Mouse (Mus musculus): ENCODE results near the gene Gimap4.

Gimap4 gene

DNA sequence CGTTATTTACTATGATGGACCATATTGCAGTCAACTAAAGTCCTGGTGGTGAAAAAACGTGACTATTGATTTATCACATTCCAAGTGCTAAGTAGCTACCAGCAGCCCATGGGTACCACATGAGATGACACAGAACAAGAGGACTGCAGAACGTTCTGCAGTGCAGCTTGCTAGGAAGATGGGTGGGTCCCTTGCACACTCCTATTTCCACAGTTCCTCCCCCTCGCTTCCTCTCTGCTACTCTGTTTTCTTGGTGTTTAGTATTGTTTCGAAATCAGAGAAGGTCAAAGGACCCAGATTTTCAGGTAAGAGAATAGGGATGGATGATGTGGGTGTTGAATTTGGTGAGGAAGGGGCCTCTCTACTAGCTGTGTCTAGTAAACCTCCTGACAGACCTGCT is at the start of gene Gimap4:
Gene Gimap4, plus strand, starts transcription at position 231 of the 400 bp plus-strand sequence.
- DNase-seq (ENCODE audit: low read depth, low spot score): no peak

DNA sequence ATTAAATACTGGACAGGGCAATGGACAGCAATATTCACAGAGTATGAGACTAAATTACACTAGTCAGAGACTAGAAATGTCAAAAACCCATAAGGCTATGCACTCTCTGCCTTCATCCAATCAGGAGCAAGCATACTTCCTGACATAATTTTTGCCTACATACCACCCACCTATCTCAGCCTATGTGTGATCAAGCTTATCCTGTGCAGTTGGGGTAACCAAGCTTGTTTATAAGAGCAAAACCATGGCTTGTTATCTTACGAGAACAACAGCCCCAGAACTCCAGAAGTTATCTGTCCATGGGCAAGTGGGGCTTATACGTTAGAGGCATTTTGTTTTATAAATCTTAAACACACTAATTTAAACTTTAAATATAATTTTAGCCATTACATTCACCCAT is 49.2 kb upstream of the Gimap4 start:
- no peak for DNase-seq (ENCODE audit: low read depth, low spot score)

DNA sequence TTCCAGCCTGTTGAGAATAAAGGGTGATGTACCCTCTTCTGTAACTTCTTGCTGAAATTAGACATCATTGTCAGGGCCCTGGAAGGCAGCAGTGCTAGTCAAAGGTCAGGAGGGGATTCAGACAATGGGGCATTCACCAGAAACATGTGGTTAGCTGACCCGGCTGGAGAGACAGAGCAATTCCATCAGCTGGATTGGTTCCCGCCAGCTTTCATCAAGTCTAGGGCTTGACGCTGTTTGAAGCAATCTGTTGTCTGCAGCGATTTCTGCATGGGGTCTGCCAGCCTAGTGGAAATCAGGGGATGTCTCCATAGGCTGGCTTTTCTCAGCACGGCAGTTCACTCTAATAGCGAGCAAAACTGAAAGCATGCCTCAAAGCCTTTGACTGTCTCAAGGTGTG is 47.8 kb upstream of the Gimap4 start:
- no peak for DNase-seq (ENCODE audit: low read depth, low spot score)

DNA sequence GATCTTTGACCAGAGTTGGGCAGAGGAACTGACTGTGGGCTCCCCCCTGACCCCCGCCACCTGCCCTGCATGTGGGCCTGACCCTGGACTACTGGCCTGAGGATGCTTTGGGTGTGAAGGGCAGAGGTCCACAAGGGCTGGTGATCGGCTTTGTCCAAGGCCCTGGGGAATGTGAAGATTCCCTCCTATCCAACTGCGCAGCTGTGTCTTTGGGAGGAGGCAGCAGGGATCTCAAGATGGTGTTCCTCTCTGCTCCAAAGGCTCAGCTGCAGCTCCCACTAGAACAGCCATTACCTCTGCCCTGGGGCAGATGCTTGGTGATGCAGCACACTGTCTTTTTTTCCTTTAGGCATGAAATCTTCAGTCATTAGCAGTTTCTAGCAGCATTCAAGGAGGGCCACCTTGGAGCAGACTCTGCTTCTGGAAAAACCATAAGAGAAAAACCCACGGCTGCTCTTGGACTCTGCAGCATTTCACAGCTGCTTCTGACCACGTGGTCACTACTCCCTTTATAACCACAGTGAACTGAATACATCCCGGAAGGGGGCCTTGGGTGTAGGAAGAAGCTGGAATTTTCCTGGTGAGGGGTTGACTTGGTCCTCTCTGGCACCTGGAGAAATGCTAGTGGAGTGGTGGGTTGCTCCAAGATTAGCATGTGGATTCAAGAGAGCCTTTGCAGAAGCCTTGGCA is 46.4 kb upstream of the Gimap4 start:
- no peak for DNase-seq (ENCODE audit: low read depth, low spot score)

- no peak for DNase-seq (ENCODE audit: low read depth, low spot score)
These were observed 45.8 kb upstream of the Gimap4 start for GRCm38 (mm10) chr6:48638553-48638952.

DNA sequence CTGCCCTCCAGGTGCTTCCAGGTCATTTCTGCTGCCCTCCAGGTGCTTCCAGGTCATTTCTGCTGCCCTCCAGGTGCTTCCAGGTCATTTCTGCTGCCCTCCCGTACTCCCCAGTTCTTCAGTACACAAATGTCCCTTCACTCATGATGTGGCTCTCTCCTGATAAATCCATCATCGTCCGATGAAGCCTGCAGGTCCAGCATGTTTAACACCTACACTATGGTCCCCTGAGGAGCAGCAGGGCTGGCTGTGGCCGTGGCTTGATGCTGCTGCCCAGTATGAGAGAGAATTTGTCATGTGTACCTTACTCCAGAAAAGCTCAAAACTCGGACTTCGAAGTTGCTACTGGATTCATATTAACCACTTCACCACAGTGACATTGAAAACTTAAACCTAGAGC is 43.0 kb upstream of the Gimap4 start:
- no peak for DNase-seq (ENCODE audit: low read depth, low spot score)

DNA sequence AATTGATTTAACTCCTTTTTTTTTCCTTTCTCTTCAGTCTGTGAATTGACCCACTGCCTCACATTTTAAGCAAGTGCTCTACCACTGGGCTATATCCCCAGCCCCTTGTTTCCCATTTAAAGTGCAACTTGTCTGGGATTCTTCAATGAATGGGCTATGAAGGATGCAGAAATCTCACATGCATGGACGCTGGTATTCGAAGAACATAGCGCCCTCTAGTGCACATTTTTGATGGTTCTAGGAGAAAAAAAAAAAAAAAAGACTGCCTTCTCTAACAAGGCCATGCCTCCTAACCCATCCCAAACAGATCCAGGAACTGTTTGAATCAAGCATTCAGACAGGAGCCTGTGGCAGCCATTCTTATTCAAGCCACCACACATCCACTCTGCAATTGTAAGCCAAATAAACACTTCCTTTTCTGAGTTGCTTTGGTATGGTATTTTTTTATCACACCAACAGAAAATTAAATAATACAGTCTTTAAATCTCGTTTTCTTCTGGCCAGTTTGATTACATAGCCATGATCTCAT is 41.5 kb upstream of the Gimap4 start:
- peak; percentile 79 for DNase-seq (ENCODE audit: low read depth, low spot score)

DNA sequence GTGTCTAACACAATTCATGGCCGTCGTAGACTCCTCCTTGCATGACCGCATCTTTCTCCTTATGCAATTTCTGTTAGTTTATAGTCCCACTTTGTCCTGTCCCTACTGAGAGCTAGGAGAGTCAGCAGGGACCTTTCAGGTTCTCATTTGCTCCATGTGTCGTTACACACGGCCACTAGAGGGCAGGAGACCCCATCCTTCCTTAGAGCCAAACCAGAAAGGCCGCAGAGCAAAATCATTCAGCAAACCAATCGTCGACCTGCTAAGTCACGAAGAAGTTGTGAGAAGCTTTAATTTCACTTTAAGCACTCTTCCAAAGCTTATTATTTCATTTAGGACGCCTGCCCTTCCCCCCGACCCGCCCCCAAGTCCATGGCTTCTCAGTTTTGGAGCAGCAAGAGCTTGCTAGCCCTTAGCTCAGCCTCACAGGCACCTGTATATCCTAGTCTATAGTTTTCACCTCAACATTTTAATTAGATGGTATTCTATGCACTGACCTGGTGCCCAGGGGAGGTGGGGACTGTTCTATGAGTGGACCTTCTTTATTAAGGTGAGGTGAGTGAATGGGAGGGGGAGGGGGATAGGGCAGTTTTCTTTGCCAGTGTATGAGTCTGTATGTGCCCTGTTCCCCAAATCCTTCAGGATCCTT is 38.6 kb upstream of the Gimap4 start:
- peak; percentile 75 for DNase-seq (ENCODE audit: low read depth, low spot score)

GRCm38 (mm10) chr6:48646309-48646690 is 38.0 kb upstream of the Gimap4 start:
- no peak for DNase-seq (ENCODE audit: low read depth, low spot score)

DNA sequence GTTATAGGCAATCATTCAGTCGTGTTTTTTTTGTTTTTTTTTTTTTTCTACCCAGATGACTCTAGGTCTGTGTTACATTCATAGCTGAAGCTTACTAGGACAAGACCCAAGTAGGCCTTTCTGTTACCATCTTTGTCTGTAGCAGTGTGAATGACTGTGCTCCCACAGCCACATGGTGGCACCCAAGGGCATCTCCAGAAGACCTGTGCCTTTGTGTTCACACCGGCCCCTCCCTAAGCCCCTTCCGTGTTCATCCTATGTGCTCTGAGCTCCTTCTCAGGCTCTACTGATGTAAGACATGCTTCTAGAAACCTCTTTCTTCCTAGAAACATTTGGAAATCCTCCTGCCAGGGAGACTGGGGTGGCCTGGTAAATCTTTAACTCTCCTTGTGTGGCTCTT is 37.4 kb upstream of the Gimap4 start, which contains the start of gene Gimap8:
Gene Gimap8, plus strand, starts transcription at position 240 of the 400 bp plus-strand sequence.
- peak; percentile 51 for DNase-seq (ENCODE audit: low read depth, low spot score)

- DNase-seq (ENCODE audit: low read depth, low spot score): no peak
These were observed 36.7 kb upstream of the Gimap4 start for GRCm38 (mm10) chr6:48647611-48648010.

GRCm38 (mm10) chr6:48648779-48649178 is 35.6 kb upstream of the Gimap4 start:
- no peak for DNase-seq (ENCODE audit: low read depth, low spot score)

GRCm38 (mm10) chr6:48650041-48650440 is 34.3 kb upstream of the Gimap4 start:
- no peak for DNase-seq (ENCODE audit: low read depth, low spot score)

GRCm38 (mm10) chr6:48658721-48659120 is 25.6 kb upstream of the Gimap4 start:
- no peak for DNase-seq (ENCODE audit: low read depth, low spot score)

- DNase-seq (ENCODE audit: low read depth, low spot score): no peak
These were observed 19.6 kb upstream of the Gimap4 start for GRCm38 (mm10) chr6:48664750-48665149.

- DNase-seq (ENCODE audit: low read depth, low spot score): no peak
These were observed 18.9 kb upstream of the Gimap4 start for GRCm38 (mm10) chr6:48665471-48665870.

DNA sequence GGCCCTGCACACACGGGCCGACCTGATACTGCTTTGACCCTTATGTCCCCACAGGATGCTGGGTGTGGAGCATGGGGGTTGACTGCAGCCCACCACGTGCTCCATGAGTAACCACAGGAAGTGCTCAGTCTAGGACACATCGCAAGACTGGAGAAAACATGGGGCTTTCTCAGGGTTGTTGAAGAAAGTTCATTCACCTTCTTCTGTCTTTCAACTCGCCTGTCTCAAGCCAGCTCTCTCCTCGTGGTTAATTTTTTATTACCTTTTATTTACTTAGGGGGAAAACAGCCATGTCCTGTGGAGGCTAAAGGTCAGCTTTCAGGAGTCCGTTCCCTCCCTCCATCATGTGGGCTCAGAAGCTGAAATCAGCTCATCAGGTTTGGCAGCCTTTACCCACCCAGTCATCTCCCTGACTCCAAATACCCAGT is 18.2 kb upstream of the Gimap4 start:
- no peak for DNase-seq (ENCODE audit: low read depth, low spot score)

DNA sequence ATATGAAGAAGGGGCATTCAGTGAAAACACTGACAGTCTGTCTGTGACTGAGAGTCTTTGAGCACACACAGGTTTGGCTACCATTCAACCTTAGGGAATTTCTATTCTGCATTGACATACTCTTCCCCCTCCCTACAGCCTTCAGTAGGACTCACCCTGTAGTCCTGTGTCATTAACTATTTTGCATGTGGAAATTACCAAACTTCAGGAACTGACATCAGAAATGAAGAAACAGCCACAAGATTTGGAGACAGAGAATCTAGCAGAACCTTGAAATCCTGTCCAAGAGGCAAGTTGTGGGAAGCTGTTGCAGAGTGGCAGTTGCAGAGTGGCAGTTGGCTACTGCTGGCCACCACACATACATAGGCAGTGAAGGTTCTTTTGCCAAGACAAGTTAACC is 16.3 kb upstream of the Gimap4 start:
- DNase-seq (ENCODE audit: low read depth, low spot score): no peak

GRCm38 (mm10) chr6:48669446-48669969 is 14.8 kb upstream of the Gimap4 start:
- no peak for DNase-seq (ENCODE audit: low read depth, low spot score)

- DNase-seq (ENCODE audit: low read depth, low spot score): peak; percentile 55
These were observed 9.9 kb upstream of the Gimap4 start for GRCm38 (mm10) chr6:48674291-48675058.

- no peak for DNase-seq (ENCODE audit: low read depth, low spot score)
These were observed 8.9 kb upstream of the Gimap4 start for GRCm38 (mm10) chr6:48675400-48675930.
